Mouse (Mus musculus) liver, embryonic 12.5 days (tissue): ENCODE results near the gene Acox1. TPM values are rescaled to one million over a fixed set of nuclear protein-coding genes. Genes with fewer than 3 reads are reported as not detected.

ENCODE experiments used
- ATAC-seq: fragments of 200-750 bp; cut with Nextera tagmentation; 2 replicates; pipeline ENCODE4 v1.8.0; 2017; ENCODE audit warnings: moderate number of reproducible peaks, mild to moderate bottlenecking, moderate library complexity
- H3K27ac ChIP-seq: fragments of 300-500 bp; sonication (generic); 2 replicates; pipeline ENCODE4 v1.5.1; 2016; ENCODE audit warnings: mild to moderate bottlenecking
- H3K27me3 ChIP-seq: fragments of 300-500 bp; sonication (generic); replicated peaks from 2 replicates; pipeline ENCODE4 v1.6.1; 2016; ENCODE audit warnings: mild to moderate bottlenecking, moderate library complexity
- H3K36me3 ChIP-seq: fragments of 300-500 bp; sonication (generic); 2 replicates; pipeline ENCODE4 v1.6.1; 2016; ENCODE audit warnings: mild to moderate bottlenecking, moderate library complexity
- H3K4me1 ChIP-seq: fragments of 300-500 bp; sonication (generic); 2 replicates; pipeline ENCODE4 v1.6.1; 2016
- H3K4me2 ChIP-seq: fragments of 300-500 bp; sonication (generic); 2 replicates; pipeline ENCODE4 v1.6.1; 2016; ENCODE audit warnings: mild to moderate bottlenecking, moderate library complexity
- H3K4me3 ChIP-seq: fragments of 300-500 bp; sonication (generic); 2 replicates; pipeline ENCODE4 v1.5.1; 2016; ENCODE audit warnings: mild to moderate bottlenecking, moderate library complexity
- H3K9ac ChIP-seq: fragments of 300-500 bp; sonication (generic); 2 replicates; pipeline ENCODE4 v1.6.1; 2016; ENCODE audit warnings: mild to moderate bottlenecking, moderate library complexity
- H3K9me3 ChIP-seq: fragments of 300-500 bp; sonication (generic); replicated peaks from 2 replicates; pipeline ENCODE4 v1.6.1; 2016; ENCODE audit warnings: mild to moderate bottlenecking, moderate library complexity
- WGBS: fragments of 180-500 bp; shearing (Covaris S2); methylation state at CpG from one replicate; pipeline ENCODE4 v1.1.7; 2016; ENCODE audit not compliant: insufficient replicate concordance; 5-methylcytosine and 5-hydroxymethylcytosine counted together
- polyA plus RNA-seq: library from polyadenylated mRNA; unstranded; fragments of >200 nt; fragmentation: Nextera tagmentation; extraction: Ambion mirVana; gene quantifications from 2 replicates; pipeline ENCODE4 v1.2.1, GENCODE M21; 2016

Acox1 gene
- 15.3 and 19.7 TPM in 2 replicates for polyA plus RNA-seq

- Histone ChIP-seq H3K9ac (peak within 1 kb of the TSS; percentile 87), H3K27ac (peak within 1 kb of the TSS; percentile 88), H3K27me3 (no peaks in the 10 kb centered on the region), H3K9me3 (no peaks in the 10 kb centered on the region), H3K36me3 (peaks cover 13% of the 10 kb centered on the region; the same call in 1 of the 2 replicates), H3K4me2 (peak within 1 kb of the TSS; percentile 94), H3K4me1 (peaks cover 56% of the 10 kb centered on the region), H3K4me3 (peak within 1 kb of the TSS; percentile 82)
- WGBS: under 1% methylated on average over 62 of the region's 62 CpGs
- peak; percentile 97 for ATAC-seq
These were observed at the start of gene Acox1, which contains the start of gene Ten1 for GRCm38 (mm10) chr11:116198639-116199531. Acox1 (minus strand) TSS chr11:116199045. Ten1 (plus strand) TSS chr11:116198855.

- Histone ChIP-seq H3K9me3 (no peaks in the 10 kb centered on the region), H3K9ac (no peak overlapping the region), H3K4me1 (no peaks in the 10 kb centered on the region), H3K4me3 (no peak overlapping the region), H3K4me2 (no peak overlapping the region), H3K36me3 (peaks cover 94% of the 10 kb centered on the region), H3K27me3 (no peaks in the 10 kb centered on the region), H3K27ac (no peak overlapping the region)
- ATAC-seq: no peak
- 79% methylated on average over 14 of the region's 14 CpGs for WGBS
These were observed 48.8 kb upstream of the Acox1 start for GRCm38 (mm10) chr11:116247502-116248222.

GRCm38 (mm10) chr11:116245616-116246015 lies 46.8 kb upstream of the Acox1 start:
- no peaks in the 10 kb centered on the region for H3K9me3 ChIP-seq
- H3K4me3 ChIP-seq: no peak overlapping the region
- no peak overlapping the region for H3K9ac ChIP-seq
- peaks cover 73% of the 10 kb centered on the region for H3K36me3 ChIP-seq
- 73% methylated on average over 6 of the region's 6 CpGs for WGBS
- no peak for ATAC-seq
- H3K27me3 ChIP-seq: no peaks in the 10 kb centered on the region
- H3K4me1 ChIP-seq: peaks cover 5% of the 10 kb centered on the region; the same call in 1 of the 2 replicates
- no peak overlapping the region for H3K27ac ChIP-seq
- no peak overlapping the region for H3K4me2 ChIP-seq

GRCm38 (mm10) chr11:116244580-116244979 lies 45.7 kb upstream of the Acox1 start:
- Histone ChIP-seq H3K4me3 (no peak overlapping the region), H3K4me2 (no peak overlapping the region), H3K4me1 (peaks cover 5% of the 10 kb centered on the region; the same call in 1 of the 2 replicates), H3K36me3 (peaks cover 63% of the 10 kb centered on the region), H3K9ac (no peak overlapping the region), H3K9me3 (no peaks in the 10 kb centered on the region), H3K27ac (no peak overlapping the region), H3K27me3 (peaks cover 2% of the 10 kb centered on the region; the same call in 1 of the 2 replicates)
- no peak for ATAC-seq
- WGBS: 79% methylated on average over 8 of the region's 8 CpGs

- H3K4me2 ChIP-seq: no peak overlapping the region
- H3K9ac ChIP-seq: no peak overlapping the region
- peaks cover 26% of the 10 kb centered on the region for H3K27me3 ChIP-seq
- H3K36me3 ChIP-seq: peaks cover 35% of the 10 kb centered on the region
- peaks cover 17% of the 10 kb centered on the region for H3K4me1 ChIP-seq
- H3K9me3 ChIP-seq: no peaks in the 10 kb centered on the region
- WGBS: 64% methylated on average over 12 of the region's 12 CpGs
- H3K4me3 ChIP-seq: no peak overlapping the region
- no peak overlapping the region for H3K27ac ChIP-seq
- no peak for ATAC-seq
These were observed 42.9 kb upstream of the Acox1 start for GRCm38 (mm10) chr11:116241744-116242235.

- no peak overlapping the region for H3K9ac ChIP-seq
- ATAC-seq: no peak
- no peaks in the 10 kb centered on the region for H3K9me3 ChIP-seq
- no peak overlapping the region for H3K4me3 ChIP-seq
- peaks cover 15% of the 10 kb centered on the region for H3K36me3 ChIP-seq
- peaks cover 17% of the 10 kb centered on the region for H3K4me1 ChIP-seq
- H3K27me3 ChIP-seq: peaks cover 44% of the 10 kb centered on the region
- H3K27ac ChIP-seq: no peak overlapping the region
- 66% methylated on average over 7 of the region's 7 CpGs for WGBS
- H3K4me2 ChIP-seq: no peak overlapping the region
These were observed 41.0 kb upstream of the Acox1 start for GRCm38 (mm10) chr11:116239797-116240196.

- H3K4me2 ChIP-seq: peak within 1 kb of the TSS; percentile 53
- H3K27ac ChIP-seq: no peak within 1 kb of the TSS
- WGBS: 20% methylated on average over 31 of the region's 31 CpGs
- ATAC-seq: peak; percentile 51
- H3K9ac ChIP-seq: no peak within 1 kb of the TSS
- no peaks in the 10 kb centered on the region for H3K9me3 ChIP-seq
- peaks cover 63% of the 10 kb centered on the region for H3K27me3 ChIP-seq
- H3K4me1 ChIP-seq: peaks cover 17% of the 10 kb centered on the region
- no peaks in the 10 kb centered on the region for H3K36me3 ChIP-seq
- H3K4me3 ChIP-seq: peak within 1 kb of the TSS; percentile 27
These were observed 39.0 kb upstream of the Acox1 start, which contains the start of gene Evpl for GRCm38 (mm10) chr11:116237742-116238395. Evpl (minus strand) TSS chr11:116238077.

GRCm38 (mm10) chr11:116234901-116235300 lies 36.1 kb upstream of the Acox1 start:
- no peaks in the 10 kb centered on the region for H3K36me3 ChIP-seq
- H3K4me3 ChIP-seq: no peak overlapping the region
- H3K4me2 ChIP-seq: no peak overlapping the region
- H3K27me3 ChIP-seq: peaks cover 85% of the 10 kb centered on the region
- no peak overlapping the region for H3K9ac ChIP-seq
- no peak for ATAC-seq
- H3K9me3 ChIP-seq: no peaks in the 10 kb centered on the region
- H3K27ac ChIP-seq: no peak overlapping the region
- WGBS: 60% methylated on average over 8 of the region's 8 CpGs
- peaks cover 12% of the 10 kb centered on the region for H3K4me1 ChIP-seq

GRCm38 (mm10) chr11:116232427-116232826 lies 33.6 kb upstream of the Acox1 start:
- Histone ChIP-seq H3K4me1 (peaks cover under 1% of the 10 kb centered on the region; the same call in 1 of the 2 replicates), H3K27me3 (peaks cover 78% of the 10 kb centered on the region), H3K9ac (no peak overlapping the region), H3K9me3 (no peaks in the 10 kb centered on the region), H3K36me3 (no peaks in the 10 kb centered on the region), H3K4me3 (no peak overlapping the region), H3K27ac (no peak overlapping the region), H3K4me2 (peak overlapping the region; percentile 19; the same call in 1 of the 2 replicates)
- ATAC-seq: no peak
- WGBS: 41% methylated on average over 17 of the region's 17 CpGs

GRCm38 (mm10) chr11:116228699-116229098 lies 29.9 kb upstream of the Acox1 start:
- Histone ChIP-seq H3K27ac (no peak overlapping the region), H3K9ac (no peak overlapping the region), H3K4me3 (no peak overlapping the region), H3K4me1 (no peaks in the 10 kb centered on the region), H3K4me2 (no peak overlapping the region), H3K9me3 (no peaks in the 10 kb centered on the region), H3K27me3 (peaks cover 66% of the 10 kb centered on the region), H3K36me3 (no peaks in the 10 kb centered on the region)
- no peak for ATAC-seq
- WGBS: 71% methylated on average over 4 of the region's 4 CpGs

- 4% methylated on average over 2 of the region's 2 CpGs for WGBS
- no peak for ATAC-seq
These were observed 27.6 kb upstream of the Acox1 start for GRCm38 (mm10) chr11:116226414-116226813.

More at GRCm38 (mm10) chr11:116226414-116226813, 27.6 kb upstream of the Acox1 start:
- H3K4me3 ChIP-seq: no peak overlapping the region
- H3K9me3 ChIP-seq: no peaks in the 10 kb centered on the region
- no peak overlapping the region for H3K27ac ChIP-seq
- no peaks in the 10 kb centered on the region for H3K4me1 ChIP-seq
- no peaks in the 10 kb centered on the region for H3K36me3 ChIP-seq
- H3K27me3 ChIP-seq: peaks cover 68% of the 10 kb centered on the region
- no peak overlapping the region for H3K9ac ChIP-seq
- no peak overlapping the region for H3K4me2 ChIP-seq
